Mouse (Mus musculus) mouse trophoblast stem cell (cell line): ENCODE measurements around the gene Olfr65.

ENCODE experiments used
- in situ Hi-C, 2 experiments: fragments of 300-500 bp; cut with MseI, MboI; formaldehyde crosslinking; loops; 2 replicates in 1 of 2; 3 replicates in 1 of 2; pipeline ENCODE4 v1.15.1; 2025

Olfr65 gene

DNA sequence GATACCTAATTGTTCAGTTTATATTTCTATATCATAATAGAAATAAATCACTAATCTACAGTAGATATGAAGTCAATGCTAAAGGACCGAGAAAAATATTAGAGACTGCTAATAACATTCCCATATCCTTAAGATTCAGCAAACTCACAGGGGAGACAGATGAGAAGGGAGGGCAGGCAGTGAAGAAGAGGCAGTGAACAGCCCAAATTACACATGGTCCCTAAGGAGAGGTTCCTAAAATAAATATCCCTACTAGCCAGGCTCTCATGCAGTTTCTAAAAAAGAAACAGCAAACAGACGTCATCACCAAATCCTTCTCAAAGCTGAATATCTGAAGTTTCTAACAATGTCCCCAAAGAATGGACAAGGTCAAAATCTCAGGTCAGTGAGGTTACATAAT, at the start of gene Olfr65:
Olfr65 (plus strand) TSS at position 301 of the 400 bp plus-strand sequence.
- in situ Hi-C loops, result no loop called here

DNA sequence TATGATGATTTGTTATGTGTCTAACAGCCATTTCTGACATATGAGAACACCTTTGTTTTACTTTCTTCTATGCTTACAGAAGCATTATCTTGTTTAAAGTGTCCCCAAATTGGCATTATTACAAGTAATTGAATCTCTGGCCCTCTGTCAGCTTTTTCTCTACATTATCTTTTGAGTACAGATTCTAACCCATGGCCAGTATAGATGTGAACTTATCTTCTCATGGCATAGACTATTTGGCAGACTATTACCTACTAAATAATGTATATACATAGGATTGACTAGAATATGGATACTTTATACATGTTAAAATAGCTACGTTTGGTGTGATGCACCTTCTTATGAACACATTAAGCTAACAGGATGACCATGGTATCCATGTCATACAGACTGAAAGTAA, 48.6 kb upstream of the Olfr65 start:
- in situ Hi-C loops, result no loop called here

DNA sequence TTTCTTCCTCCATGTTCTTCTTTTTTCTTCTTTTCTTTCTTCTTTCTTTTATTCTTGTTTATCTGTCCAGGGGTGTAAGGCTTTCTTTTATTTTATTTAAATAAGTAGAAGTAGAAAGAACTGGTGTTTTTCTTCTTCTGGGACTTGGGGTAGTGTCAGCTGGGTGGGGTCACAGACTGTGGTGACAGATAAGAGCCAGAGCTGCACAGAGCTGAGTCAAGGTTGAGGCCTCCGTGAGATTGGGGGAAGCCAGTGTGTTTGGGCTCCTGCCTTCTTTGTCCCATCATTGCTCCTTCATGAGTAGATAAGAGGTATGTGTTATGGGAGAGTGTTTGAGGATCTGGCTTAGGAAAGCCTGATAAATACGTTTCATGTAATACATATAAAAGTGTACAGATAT, 44.2 kb upstream of the Olfr65 start:
- in situ Hi-C loops, result no loop called here

DNA sequence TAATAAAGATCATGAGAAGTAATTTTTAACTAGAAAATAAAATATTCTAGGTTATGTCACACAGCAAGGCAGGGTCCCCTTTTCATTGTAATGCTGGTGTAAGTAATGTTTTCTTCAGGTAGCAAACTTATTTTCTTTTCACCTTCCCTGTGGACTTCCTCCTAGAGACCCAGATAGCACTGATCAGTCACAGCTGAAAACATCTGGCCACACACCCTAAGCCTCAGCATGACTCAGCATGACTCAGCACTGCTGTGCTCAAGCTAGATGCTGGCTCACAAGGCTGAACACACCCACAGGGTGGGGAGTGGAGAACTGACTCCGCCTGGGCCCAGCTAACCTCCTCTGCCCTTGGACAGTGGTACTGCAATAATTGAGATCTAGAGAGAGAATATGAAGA, 42.4 kb upstream of the Olfr65 start:
- in situ Hi-C loops, result no loop called here

DNA sequence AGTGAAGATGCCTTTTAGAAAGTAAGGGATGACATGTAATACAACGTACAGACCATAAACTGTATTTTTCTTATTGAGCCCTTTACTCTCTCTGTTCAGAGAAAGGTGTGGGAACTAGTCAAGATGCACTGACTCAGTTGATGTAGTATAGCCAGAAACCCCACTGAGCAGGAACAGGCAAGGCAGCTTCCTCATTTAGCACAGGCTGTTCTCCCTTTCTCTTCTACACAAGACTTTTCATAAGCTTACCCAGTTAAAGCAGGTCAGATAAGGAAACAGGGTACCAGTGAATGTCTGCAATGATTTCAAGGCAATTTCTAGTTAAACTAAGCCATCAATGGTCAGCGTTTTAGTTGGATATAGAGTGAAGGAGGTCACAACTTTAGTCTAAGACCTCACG, 41.8 kb upstream of the Olfr65 start:
- in situ Hi-C loops, result no loop called here

DNA sequence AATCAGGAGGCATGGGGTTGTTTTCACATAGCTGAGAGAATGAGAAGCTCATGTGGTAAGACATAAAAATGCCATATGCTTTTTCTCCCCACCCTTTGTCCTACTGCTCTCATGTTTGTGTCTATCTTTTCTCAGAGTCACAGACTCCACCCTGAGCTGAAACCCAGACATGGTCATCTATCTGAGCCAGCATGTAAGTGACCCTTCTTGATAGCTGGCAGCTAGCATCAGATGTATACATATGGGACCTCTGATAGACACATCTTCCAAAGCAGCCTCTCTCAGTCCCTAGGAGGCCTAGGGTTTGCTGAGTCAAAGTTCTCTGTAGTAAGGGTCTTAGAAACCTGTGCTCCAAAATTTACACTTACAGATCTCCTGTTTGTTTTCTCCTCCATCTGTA, 37.6 kb upstream of the Olfr65 start:
- in situ Hi-C loops, result no loop called here

DNA sequence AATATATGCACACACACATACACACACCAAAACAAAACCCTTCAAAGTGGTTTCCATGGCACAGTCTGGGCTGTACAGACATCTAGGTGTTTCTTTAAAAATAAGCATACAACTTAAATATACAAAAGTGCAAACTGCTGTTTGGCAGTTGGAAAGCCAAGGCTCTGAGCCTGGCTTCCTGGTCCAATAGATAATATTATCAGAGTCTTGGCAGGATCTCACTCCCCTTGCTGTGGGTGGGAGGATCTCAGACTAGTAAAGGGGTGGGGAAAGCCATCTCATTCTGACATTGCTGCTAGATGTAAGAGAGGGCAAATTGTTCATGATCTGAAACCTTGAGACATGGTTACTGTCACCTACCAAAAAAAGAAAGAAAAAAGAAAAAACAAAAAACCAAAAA, 32.6 kb upstream of the Olfr65 start:
- in situ Hi-C loops, result loop anchor here in 1 of 2 experiments (10.0 kb wide), 1 partner anchor 76 kb away; the partner anchor contains the start of gene Olfr67

DNA sequence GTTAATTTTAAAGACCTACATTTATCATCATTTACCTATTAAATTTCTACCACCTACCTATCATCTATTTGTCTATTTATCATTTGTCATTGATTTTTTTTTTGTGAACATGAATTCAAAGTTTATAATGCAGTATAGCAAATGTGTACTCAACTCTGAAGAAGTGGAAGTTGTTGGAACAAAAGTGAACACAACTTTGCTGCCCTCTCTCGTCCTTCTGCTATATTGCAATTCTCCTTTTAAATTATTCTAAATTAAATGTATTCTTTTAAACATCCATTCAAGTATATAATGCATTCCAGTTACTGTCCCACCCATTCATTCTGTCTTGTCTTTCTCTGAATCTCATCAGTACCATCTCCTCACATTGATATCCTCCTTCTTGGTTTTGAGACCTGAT, 30.2 kb upstream of the Olfr65 start:
- in situ Hi-C loops, result loop anchor here in 1 of 2 experiments (10.0 kb wide), 1 partner anchor 78 kb away; the partner anchor contains the start of gene Olfr67

DNA sequence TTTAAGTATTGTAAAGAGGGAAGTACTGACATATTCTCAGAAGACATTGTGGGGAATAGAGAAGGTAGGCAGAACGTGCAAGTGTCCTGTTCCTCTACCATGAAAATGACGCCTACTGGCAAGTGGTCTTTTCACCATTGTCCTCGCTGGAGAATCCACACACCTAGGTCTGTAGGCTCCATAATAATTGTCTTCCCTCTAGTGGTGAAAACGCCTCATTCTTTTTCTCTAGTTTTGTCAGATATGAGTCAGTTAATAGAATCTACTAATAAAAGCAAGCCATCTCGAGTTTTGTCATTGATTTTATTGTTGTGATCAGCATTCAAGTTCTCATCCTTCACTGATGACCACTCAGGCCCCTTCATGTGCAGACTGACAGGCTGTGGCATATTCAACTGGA, 28.8 kb upstream of the Olfr65 start:
- in situ Hi-C loops, result loop anchor here in 1 of 2 experiments (10.0 kb wide), 1 partner anchor 80 kb away; the partner anchor contains the start of gene Olfr67

DNA sequence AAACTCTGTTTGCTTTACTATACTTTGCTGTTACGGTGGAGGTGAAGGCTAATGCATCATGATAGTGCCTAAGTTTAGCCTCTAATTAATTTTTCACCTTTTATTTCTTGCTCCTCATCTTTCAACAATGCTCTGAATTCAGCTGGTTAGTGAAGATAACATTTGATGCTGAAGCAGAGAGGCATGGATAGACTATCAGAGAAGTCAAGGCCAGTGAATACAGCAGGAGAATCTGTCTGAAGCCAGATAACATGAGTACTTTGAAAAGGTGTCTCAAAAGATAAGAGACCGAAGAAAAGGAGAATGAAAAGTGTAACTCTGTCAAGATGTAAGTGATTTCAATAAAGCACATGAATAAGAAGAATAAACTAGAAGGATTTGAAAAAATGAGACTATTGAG, 26.2 kb upstream of the Olfr65 start:
- in situ Hi-C loops, result loop anchor here in 1 of 2 experiments (10.0 kb wide), 1 partner anchor 82 kb away; the partner anchor contains the start of gene Olfr67

DNA sequence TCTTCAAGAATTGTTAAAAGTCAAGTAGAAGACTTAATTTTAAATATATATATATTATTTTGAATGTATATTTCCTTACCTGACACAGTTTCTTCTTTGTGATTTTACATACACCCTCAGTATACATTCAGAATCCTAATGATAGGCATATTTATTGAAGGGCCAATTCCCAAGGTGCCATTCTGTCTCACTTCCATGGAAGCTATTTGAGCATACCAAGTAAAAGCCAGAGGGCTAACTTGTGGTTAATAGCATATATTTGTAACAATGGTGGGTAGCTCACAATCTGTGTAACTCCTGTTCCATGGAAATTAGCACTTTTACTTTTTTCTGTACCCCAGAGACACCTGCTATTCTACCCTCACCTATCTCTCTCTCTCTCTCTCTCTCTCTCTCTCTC, 17.1 kb upstream of the Olfr65 start, which contains the start of gene Olfr66:
Olfr66 (minus strand) TSS at position 101 of the 400 bp plus-strand sequence.
- in situ Hi-C loops, result no loop called here

DNA sequence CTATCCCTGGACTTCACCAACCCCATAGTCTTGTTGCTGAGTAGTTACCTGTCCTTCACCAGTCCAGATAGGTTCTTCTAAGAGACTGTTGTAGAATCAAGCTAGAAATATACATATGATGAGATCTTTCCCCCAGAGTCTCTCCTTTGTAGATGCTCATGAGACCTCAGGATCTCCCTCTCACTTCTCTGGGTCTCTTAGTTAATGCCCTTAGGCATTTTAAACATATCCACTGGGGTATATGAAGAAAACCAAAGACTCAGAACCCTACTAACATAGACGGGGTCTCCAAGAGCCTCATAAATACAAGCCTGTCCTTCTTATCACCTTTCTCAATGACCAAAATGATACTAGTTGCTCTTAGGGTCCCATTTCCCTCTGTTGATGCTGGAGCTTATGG, 8.9 kb upstream of the Olfr65 start, which contains the start of gene Olfr64:
Olfr64 (minus strand) TSS at position 101 of the 400 bp plus-strand sequence.
- in situ Hi-C loops, result no loop called here

DNA sequence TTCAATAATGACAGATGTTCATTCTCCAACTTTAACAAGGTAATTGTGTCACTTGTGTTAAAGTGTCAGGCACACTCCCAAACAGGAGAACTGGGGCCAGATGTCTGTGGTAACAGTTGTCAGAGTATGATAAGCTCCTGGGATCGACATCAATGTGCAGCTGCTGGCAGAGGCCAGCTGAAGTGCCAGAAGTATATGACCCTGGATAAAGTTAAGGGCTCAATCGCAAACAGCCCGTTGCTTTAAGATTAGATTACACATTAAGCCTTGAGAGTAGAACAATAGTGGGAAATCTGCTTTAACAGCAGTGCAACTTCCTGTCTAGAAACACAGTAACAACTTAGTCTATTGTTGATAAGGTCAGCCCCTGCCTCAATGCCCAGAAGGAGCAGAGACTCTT, 6.8 kb downstream of the Olfr65 start:
- in situ Hi-C loops, result no loop called here

DNA sequence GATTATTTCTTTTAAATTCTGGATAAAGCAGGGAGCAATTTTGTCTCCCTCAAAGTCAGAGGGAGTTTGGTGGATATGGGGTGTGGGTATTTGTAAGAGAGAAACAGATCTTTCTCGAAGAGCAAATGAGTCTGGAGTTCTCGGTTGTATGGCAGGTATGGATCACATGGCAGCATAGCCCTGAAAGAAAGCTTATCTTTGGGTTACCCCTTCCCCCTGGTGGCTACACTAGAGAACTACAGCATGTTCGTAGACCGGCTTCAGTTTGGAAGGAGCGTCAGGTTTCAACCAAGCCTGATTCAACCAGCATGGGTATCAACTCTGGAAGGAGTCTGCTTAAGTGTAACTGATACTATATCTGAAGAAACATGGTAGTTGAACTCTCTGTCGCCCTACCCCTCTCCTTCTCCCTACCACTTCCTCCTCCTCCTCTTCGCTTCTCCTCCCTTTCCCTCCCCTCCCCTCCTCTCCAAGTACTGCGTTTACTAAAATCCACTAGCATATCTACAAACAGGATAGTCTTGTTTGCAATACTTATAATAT, 9.8 kb downstream of the Olfr65 start:
- in situ Hi-C loops, result no loop called here

DNA sequence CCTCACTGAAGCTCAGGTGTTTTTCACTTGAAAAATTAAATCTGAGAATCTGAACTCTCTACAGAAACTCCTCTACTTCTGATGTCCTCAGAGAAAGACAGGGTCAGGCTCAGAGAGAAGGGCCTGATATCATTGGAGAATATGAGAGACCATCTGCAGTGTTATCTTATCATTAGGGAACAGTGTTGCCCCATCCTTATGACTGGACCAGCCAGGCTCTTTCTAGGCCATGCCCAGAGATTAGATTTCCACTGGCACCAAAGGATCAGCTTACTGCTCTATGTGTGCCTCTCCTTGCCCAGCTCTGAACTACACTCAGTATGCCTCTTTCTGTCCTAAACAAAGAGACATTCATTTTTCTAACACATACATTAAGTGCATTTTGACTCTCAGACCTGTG, 12.1 kb downstream of the Olfr65 start:
- in situ Hi-C loops, result no loop called here

DNA sequence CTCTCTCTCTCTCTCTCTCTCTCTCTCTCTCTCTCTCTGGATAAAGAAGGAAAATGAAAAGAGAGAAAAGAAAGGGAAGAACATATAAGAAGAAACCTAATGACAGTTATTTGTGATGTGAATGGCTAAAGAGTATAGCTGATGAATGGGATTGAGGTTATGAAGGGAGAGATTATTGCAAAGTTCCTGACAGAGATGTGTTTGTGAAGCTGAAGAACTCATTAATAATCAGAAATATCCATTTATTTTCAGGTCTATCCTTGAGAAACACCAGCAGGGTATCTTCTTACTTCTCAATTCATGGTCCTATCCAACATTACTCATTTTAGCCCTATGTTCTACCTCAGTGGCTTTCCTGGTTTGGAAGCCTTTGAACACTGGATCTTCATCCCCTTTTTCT, 25.2 kb downstream of the Olfr65 start, which contains the start of gene Olfr631:
Olfr631 (plus strand) TSS at position 301 of the 400 bp plus-strand sequence.
- in situ Hi-C loops, result no loop called here

DNA sequence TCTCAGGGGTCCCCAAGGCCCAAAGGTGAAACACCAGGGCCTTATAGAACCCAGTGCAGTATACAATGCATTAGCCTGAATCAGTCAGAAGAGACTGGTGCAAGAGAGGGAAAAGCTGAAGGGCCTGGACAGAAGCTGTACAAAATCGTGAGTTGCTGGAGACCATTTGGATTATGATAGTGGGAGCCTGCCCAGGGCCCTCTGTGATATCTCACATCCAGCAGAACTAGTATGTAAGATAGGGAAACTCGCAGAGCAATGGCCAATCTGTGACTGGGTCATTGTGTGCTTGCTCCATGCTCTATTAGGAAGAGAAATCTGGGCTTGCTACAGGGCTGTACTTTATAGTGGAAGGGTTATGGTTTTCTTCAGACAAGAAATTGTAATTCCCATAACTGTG, 31.0 kb downstream of the Olfr65 start, which contains the start of gene Olfr632:
Olfr632 (plus strand) TSS at position 84 of the 400 bp plus-strand sequence.
- in situ Hi-C loops, result no loop called here

DNA sequence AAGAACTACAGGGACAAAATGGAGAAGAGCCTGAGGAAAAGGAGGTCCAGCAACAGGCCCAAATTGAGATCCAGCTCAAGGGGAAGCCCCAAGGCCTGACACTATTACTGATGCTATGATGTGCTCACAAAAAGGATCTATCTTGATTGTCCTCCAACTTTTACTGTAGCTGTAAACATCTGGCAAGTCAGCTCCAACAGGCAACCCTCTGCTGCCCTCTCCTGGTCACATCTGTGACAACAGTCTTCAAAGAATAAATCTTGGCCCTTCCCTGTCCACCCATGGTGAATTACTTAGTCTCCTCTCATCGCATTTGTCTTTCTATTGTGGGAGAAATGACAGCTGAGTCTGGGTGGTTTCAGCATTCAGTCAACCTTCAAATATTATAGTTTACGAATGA, 39.4 kb downstream of the Olfr65 start:
- in situ Hi-C loops, result no loop called here

DNA sequence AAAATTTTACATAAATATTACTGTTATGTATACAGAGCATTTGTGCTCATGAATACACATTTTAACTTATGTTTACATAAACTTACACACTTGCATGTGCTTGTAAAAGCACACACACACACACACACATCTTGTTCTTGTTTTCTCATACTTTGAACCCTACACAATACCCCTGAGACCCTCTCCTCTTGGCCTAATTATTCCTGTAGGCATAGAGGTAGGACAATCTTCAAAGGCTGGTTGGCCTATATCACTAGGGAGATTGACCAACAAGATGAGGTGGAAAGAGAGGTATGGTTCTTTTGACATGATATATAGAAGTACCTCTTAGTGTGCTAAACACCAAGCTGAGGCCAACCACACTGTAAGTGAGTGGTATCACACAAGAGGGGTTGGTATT, 40.9 kb downstream of the Olfr65 start, which contains the start of gene Olfr633:
Olfr633 (plus strand) TSS at position 301 of the 400 bp plus-strand sequence.
- in situ Hi-C loops, result no loop called here
